Mouse (Mus musculus): ENCODE measurements around the gene Plxnd1.

DNA sequence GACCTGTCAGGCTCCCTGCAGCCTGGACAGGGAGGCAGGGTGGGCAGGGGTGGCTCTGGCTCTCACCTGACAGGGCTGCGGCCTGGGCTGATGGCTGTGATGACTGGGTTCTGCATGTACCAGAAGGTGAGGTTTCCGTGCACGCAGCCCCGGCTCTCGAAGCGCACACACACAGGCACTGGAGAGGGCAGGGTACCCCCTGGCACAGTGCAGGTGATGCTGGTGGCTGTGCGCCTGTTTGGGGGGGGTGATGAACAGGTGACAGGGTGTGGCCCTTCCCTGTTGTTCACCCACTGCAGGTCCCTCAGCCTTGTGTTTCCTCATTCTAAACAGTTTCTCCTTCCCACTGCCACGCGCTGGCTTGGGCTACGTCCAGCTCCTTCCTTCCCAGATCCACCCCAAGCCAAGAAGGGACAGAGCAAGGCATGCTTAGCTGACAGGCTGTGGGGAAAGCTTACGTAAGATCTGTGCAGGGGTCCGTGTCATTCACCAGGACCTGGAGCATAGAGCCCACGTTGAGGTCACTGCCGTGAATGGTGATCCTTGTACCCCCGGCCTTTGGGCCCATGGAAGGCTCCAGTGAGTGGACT lies 27.4 kb downstream of the Plxnd1 start:
- TF ChIP-seq CTCF (IDR thresholded peaks at IDR 0.05; ENCODE audit: extremely low read depth, insufficient read depth, insufficient read length, insufficient replicate concordance) (no peak), POLR2A (IDR thresholded peaks at IDR 0.05; ENCODE audit: low read depth, low read length) (no peak)
